22 mouse cellular contexts compared by ENCODE assay signal in the genomic region with DNA sequence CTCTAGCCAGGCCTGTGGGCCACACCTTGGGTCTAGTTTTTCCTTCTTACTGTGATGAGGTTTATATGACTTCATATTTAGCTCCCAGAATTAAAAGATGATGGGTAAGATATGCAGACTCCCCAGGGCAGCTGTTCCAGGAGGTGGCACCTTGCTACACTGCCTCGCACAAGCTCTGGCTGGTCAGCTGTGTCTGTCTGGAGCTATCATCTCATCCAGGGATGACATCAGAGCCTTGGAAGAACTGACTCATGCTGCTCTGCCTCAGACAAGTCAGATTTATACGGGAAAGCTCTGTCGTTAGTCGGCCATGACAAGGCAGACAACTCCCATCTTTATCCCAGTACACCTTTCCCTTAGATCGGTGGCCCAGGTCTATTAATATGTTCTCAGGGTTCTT. TPM values are rescaled to one million over a fixed set of nuclear protein-coding genes. Genes with fewer than 3 reads are reported as not detected.
DNase-seq lines count a peak whose midpoint lies in the region; ATAC-seq and TF ChIP-seq lines count a peak whose summit lies in the region.
"Had no signal": no experiment of that assay in that cellular context is flagged by ENCODE, and none has a peak within 500 bp of the region (broad histone marks: within the 10 kb centered on the region; RNA-seq: fewer than 3 reads in every experiment).

No protein-coding gene starts in this region.

- no peaks in the 10 kb centered on the region for H3K9me3 ChIP-seq in heart, embryonic 12.5 days (replicated peaks)
- H3K9me3 ChIP-seq: forebrain, embryonic 13.5 days; heart, embryonic 13.5 days; hindbrain, embryonic 12.5 days had no signal

- intact Hi-C loops in heart, postnatal 25 days (cut with DNase I): no loop called here

- H3K27ac ChIP-seq in heart, embryonic 12.5 days (ENCODE audit: poor library complexity, severe bottlenecking): no peak overlapping the region
- H3K27ac ChIP-seq: forebrain, embryonic 13.5 days; heart, embryonic 13.5 days; hindbrain, embryonic 12.5 days had no signal

- no peak for TF ChIP-seq POLR2A in myocyte (IDR thresholded peaks at IDR 0.05; ENCODE audit: insufficient read length, low read depth)

- peak; percentile 39; the same call in 1 of the 2 replicates for ATAC-seq in heart, embryonic 12.5 days (ENCODE audit: insufficient number of reproducible peaks, low FRiP score)
- ATAC-seq: CD4-positive, CD25-positive, alpha-beta regulatory T cell, adult 4 months; forebrain, embryonic 13.5 days; forebrain, postnatal 0 days; hindbrain, embryonic 16.5 days; inflammation-experienced regulatory T-cells, adult 6 months; intestine, postnatal 0 days had no signal

- H3K27me3 ChIP-seq in heart, embryonic 12.5 days (replicated peaks): no peaks in the 10 kb centered on the region
- H3K27me3 ChIP-seq in myocyte (ENCODE audit: control insufficient read depth, insufficient read depth, insufficient read length): no peaks in the 10 kb centered on the region
- H3K27me3 ChIP-seq: forebrain, embryonic 13.5 days; heart, embryonic 13.5 days; hindbrain, embryonic 12.5 days had no signal

- peaks cover 9% of the 10 kb centered on the region for H3K4me1 ChIP-seq in heart, embryonic 12.5 days (replicated peaks)
- H3K4me1 ChIP-seq: forebrain, embryonic 13.5 days; hindbrain, embryonic 12.5 days had no signal

- H3K36me3 ChIP-seq in heart, embryonic 12.5 days: no peaks in the 10 kb centered on the region
- H3K36me3 ChIP-seq in myocyte (ENCODE audit: control insufficient read depth, insufficient read depth): no peaks in the 10 kb centered on the region
- H3K36me3 ChIP-seq: heart, embryonic 13.5 days; hindbrain, embryonic 12.5 days had no signal

- no peak overlapping the region for H3ac ChIP-seq in myocyte (ENCODE audit: control insufficient read depth, insufficient read length)

- H3K9ac ChIP-seq in heart, embryonic 12.5 days: no peak overlapping the region
- H3K9ac ChIP-seq: forebrain, embryonic 13.5 days; forebrain, postnatal 0 days; heart, embryonic 13.5 days; hindbrain, embryonic 12.5 days had no signal

- H3K4me2 ChIP-seq in heart, embryonic 12.5 days: no peak overlapping the region
- peak overlapping the region; percentile 22 for H3K4me2 ChIP-seq in myocyte (ENCODE audit: low read depth)
- H3K4me2 ChIP-seq: forebrain, embryonic 13.5 days; heart, embryonic 13.5 days; hindbrain, embryonic 12.5 days had no signal

- whole genome bisulfite sequencing in heart, embryonic 12.5 days: 56% methylated on average over 5 of the region's 5 CpGs

- peak; percentile 27 to 65 for DNase-seq in adrenal gland, adult (ENCODE audit: inconsistent age in 2 of 2, low spot score in 1 of 2)
- no peak for DNase-seq in adrenal gland, postnatal 14 days
- no peak for DNase-seq in heart, postnatal 25 days (ENCODE audit: low spot score)
- DNase-seq in NIH3T3 (ENCODE audit: low read depth): peak; percentile 82
- DNase-seq in retina, postnatal 1 day: no peak
- DNase-seq in kidney, adult 8-10 months: no peak
- DNase-seq: cerebellum, adult 11-12 months; cerebellum, adult 9-11 months; cerebellum, postnatal 36 days; forebrain, postnatal 0 days; gastrocnemius, postnatal 25 days; heart, postnatal 4 days; kidney, adult 9 months had no signal

- no peak overlapping the region for H3K4me3 ChIP-seq in heart, embryonic 12.5 days
- H3K4me3 ChIP-seq in myocyte: no peak overlapping the region
- H3K4me3 ChIP-seq: forebrain, embryonic 13.5 days; heart, embryonic 13.5 days; hindbrain, embryonic 12.5 days had no signal

- H3K79me2 ChIP-seq in myocyte (ENCODE audit: control insufficient read depth, insufficient read depth): no peaks in the 10 kb centered on the region

TF ChIP-seq in myocyte, 11 proteins besides CTCF, POLR2A, EP300 and RAD21:
- TF ChIP-seq CEBPB (IDR thresholded peaks at IDR 0.05; ENCODE audit: insufficient read depth, poor library complexity, severe bottlenecking) (no peak), MYOG (IDR thresholded peaks at IDR 0.05; ENCODE audit: control insufficient read depth in 1 of 3, insufficient read depth in 1 of 3, insufficient read length in 2 of 3, low read depth in 2 of 3) (peak in 2 of 3 experiments; percentile 16 to 68), REST (IDR thresholded peaks at IDR 0.05; ENCODE audit: insufficient read depth, insufficient read length) (no peak), SRF (IDR thresholded peaks at IDR 0.05; ENCODE audit: control insufficient read depth, insufficient read length, low read depth) (no peak), MAX (IDR thresholded peaks at IDR 0.05; ENCODE audit: low read depth) (no peak), TCF12 (IDR thresholded peaks at IDR 0.05; ENCODE audit: insufficient read depth, poor library complexity, severe bottlenecking) (no peak), USF1 (IDR thresholded peaks at IDR 0.05; ENCODE audit: low read depth) (no peak), TCF3 (IDR thresholded peaks at IDR 0.05; ENCODE audit: insufficient read length, low read depth) (no peak), E2F4 (IDR thresholded peaks at IDR 0.05; ENCODE audit: insufficient read depth) (no peak), MYOD1 (IDR thresholded peaks at IDR 0.05; ENCODE audit: control insufficient read depth in 1 of 3, insufficient read length in 2 of 3, low read depth in 2 of 3) (peak in 2 of 3 experiments; percentile 55 to 66), POLR2AphosphoS2 (IDR thresholded peaks at IDR 0.05; ENCODE audit: insufficient read length, low read depth) (no peak)

RNA-seq across cellular contexts. Expression of gene Elk3, which starts 46.2 kb away (rescaled TPM):
- 50.4 and 58.0 TPM in 2 replicates for total RNA-seq in adrenal gland, postnatal 14 days (2021)
- polyA plus RNA-seq in heart, embryonic 12.5 days (2016; fragmentation: Nextera tagmentation; extraction: Ambion mirVana): 36.8 and 41.0 TPM in 2 replicates
- total RNA-seq in heart, postnatal 25 days (2021): 10 to 100 TPM; 45.1 to 48.7 TPM
- polyA plus RNA-seq in myocyte (2012; fragmentation: generic; extraction: Trizol): 28.4 TPM

Comparison
In these comparisons a context has a peak if more than half of its experiments do, and no peak if none do; other contexts are left out.
1. DNase-seq: peak in adrenal gland, adult (2 of 2) and NIH3T3 (single experiment); none in adrenal gland, postnatal 14 days (single experiment), heart, postnatal 25 days (single experiment), retina, postnatal 1 day (single experiment) and kidney, adult 8-10 months (0 of 2).